Mouse (Mus musculus) lung, embryonic 15.5 days (tissue): Measurements from ENCODE around the gene Mmgt1. TPM values are rescaled to one million over a fixed set of nuclear protein-coding genes. Genes with fewer than 3 reads are reported as not detected.

Source experiments
- ATAC-seq: fragments of 200-750 bp; cut with Nextera tagmentation; 2 replicates; pipeline ENCODE4 v1.8.0; 2017; ENCODE audit warnings: moderate number of reproducible peaks, borderline replicate concordance; ENCODE audit not compliant: low FRiP score, low TSS enrichment; ENCODE audit errors: extremely low read depth
- H3K27ac ChIP-seq: fragments of 300-500 bp; sonication (generic); 2 replicates; pipeline ENCODE4 v1.5.1; 2015; ENCODE audit warnings: moderate library complexity, mild to moderate bottlenecking, inconsistent platforms
- H3K27me3 ChIP-seq: fragments of 300-500 bp; sonication (generic); 2 replicates; pipeline ENCODE4 v1.6.1; 2015; ENCODE audit warnings: inconsistent platforms
- H3K36me3 ChIP-seq: fragments of 300-500 bp; sonication (generic); 2 replicates; pipeline ENCODE4 v1.6.1; 2015; ENCODE audit warnings: inconsistent platforms
- H3K4me1 ChIP-seq: fragments of 300-500 bp; sonication (generic); 2 replicates; pipeline ENCODE4 v1.6.1; 2015; ENCODE audit warnings: inconsistent platforms
- H3K4me2 ChIP-seq: fragments of 300-500 bp; sonication (generic); 2 replicates; pipeline ENCODE4 v1.6.1; 2015; ENCODE audit warnings: inconsistent platforms, mild to moderate bottlenecking, moderate library complexity
- H3K4me3 ChIP-seq: fragments of 300-500 bp; sonication (generic); 2 replicates; pipeline ENCODE4 v1.5.1; 2015; ENCODE audit warnings: mild to moderate bottlenecking, inconsistent platforms
- H3K9ac ChIP-seq: fragments of 300-500 bp; sonication (generic); 2 replicates; pipeline ENCODE4 v1.6.1; 2015; ENCODE audit warnings: inconsistent platforms
- H3K9me3 ChIP-seq: fragments of 300-500 bp; sonication (generic); 2 replicates; pipeline ENCODE4 v1.6.1; 2016; ENCODE audit warnings: inconsistent platforms
- WGBS: fragments of 180-500 bp; shearing (Covaris S2); methylation state at CpG from one replicate; pipeline ENCODE4 v1.1.7; 2015; 5-methylcytosine and 5-hydroxymethylcytosine counted together
- microRNA-seq: library from miRNA; unstranded; fragments of <30 nt; microRNA quantifications from one replicate; pipeline ENCODE4, GENCODE M21; 2016
- polyA plus RNA-seq: library from polyadenylated mRNA; unstranded; fragments of >200 nt; fragmentation: Nextera tagmentation; extraction: Ambion mirVana; gene quantifications from 2 replicates; pipeline ENCODE4 v1.2.1, GENCODE M21; 2015

Mmgt1 gene
- polyA plus RNA-seq, 1 experiment from 2014 or later, result 26.8 TPM

GRCm38 (mm10) chrX:56572465-56572864 is 25.4 kb downstream of the Mmgt1 start:
- H3K27ac ChIP-seq, result no peak overlapping the region
- H3K4me2 ChIP-seq, result no peak overlapping the region
- H3K4me3 ChIP-seq, result no peak overlapping the region
- 15% methylated on average over 6 of the region's 6 CpGs for WGBS
- H3K36me3 ChIP-seq, result no peaks in the 10 kb centered on the region
- no peaks in the 10 kb centered on the region for H3K9me3 ChIP-seq
- no peak for ATAC-seq
- no peak overlapping the region for H3K9ac ChIP-seq
- H3K27me3 ChIP-seq, result no peaks in the 10 kb centered on the region
- H3K4me1 ChIP-seq, result no peaks in the 10 kb centered on the region

GRCm38 (mm10) chrX:56553584-56553983 is 44.3 kb downstream of the Mmgt1 start:
- Histone ChIP-seq H3K9me3 (no peaks in the 10 kb centered on the region), H3K4me3 (no peak overlapping the region), H3K4me1 (no peaks in the 10 kb centered on the region), H3K4me2 (no peak overlapping the region), H3K27ac (no peak overlapping the region), H3K27me3 (no peaks in the 10 kb centered on the region), H3K36me3 (no peaks in the 10 kb centered on the region), H3K9ac (no peak overlapping the region)
- 70% methylated on average over 3 of the region's 3 CpGs for WGBS
- ATAC-seq, result no peak

- no peak within 1 kb of the TSS for H3K27ac ChIP-seq
- no peak for ATAC-seq
- no peak within 1 kb of the TSS for H3K4me2 ChIP-seq
- H3K4me3 ChIP-seq, result no peak within 1 kb of the TSS
- H3K36me3 ChIP-seq, result no peaks in the 10 kb centered on the region
- H3K4me1 ChIP-seq, result no peaks in the 10 kb centered on the region
- 84% methylated on average over 7 of the region's 7 CpGs for WGBS
- no peaks in the 10 kb centered on the region for H3K9me3 ChIP-seq
- no peak within 1 kb of the TSS for H3K9ac ChIP-seq
- H3K27me3 ChIP-seq, result no peaks in the 10 kb centered on the region
Measured at GRCm38 (mm10) chrX:56549506-56549905, 48.4 kb downstream of the Mmgt1 start, which contains the start of gene Gm648. Gene Gm648 (minus strand): TSS chrX:56549606.

GRCm38 (mm10) chrX:56537162-56537561 is 60.7 kb downstream of the Mmgt1 start:
- Histone ChIP-seq H3K9me3 (no peaks in the 10 kb centered on the region), H3K4me3 (no peak overlapping the region), H3K27ac (no peak overlapping the region), H3K36me3 (no peaks in the 10 kb centered on the region), H3K9ac (no peak overlapping the region), H3K4me2 (no peak overlapping the region), H3K27me3 (no peaks in the 10 kb centered on the region), H3K4me1 (no peaks in the 10 kb centered on the region)
- no peak for ATAC-seq
- WGBS, result 55% methylated on average over 4 of the region's 4 CpGs

Small RNAs within 50 kb of the gene (microRNA-seq; reads per million reads assigned to microRNA genes)
- gene Mir5116, result not detected

Other genes with a start within 250 kb of the Mmgt1 start
- gene Smim10l2a, start 223.5 kb downstream of the Mmgt1 start, polyA plus RNA-seq, result 7.5 and 7.9 TPM in 2 replicates
- gene Gm2174, start 150.1 kb downstream of the Mmgt1 start, polyA plus RNA-seq, result 1.3 and 3.1 TPM in 2 replicates
- 26.5 and 26.9 TPM in 2 replicates for gene Ints6l, start 143.2 kb downstream of the Mmgt1 start, polyA plus RNA-seq
- gene Gm10477, start 73.3 kb downstream of the Mmgt1 start, polyA plus RNA-seq, result not detected in 2 replicates
- gene Gm648, start 48.5 kb downstream of the Mmgt1 start, polyA plus RNA-seq, result 0.14 TPM in 1 of 2 replicates, not detected in the other
- gene Slc9a6, start 11.7 kb upstream of the Mmgt1 start, polyA plus RNA-seq, result 10.4 and 11.8 TPM in 2 replicates
- 366 and 418 TPM in 2 replicates for gene Fhl1, start 133.7 kb upstream of the Mmgt1 start, polyA plus RNA-seq
- 2.5 and 2.7 TPM in 2 replicates for gene Map7d3, start 224.3 kb upstream of the Mmgt1 start, polyA plus RNA-seq